Mouse (Mus musculus): ENCODE measurements at regions not wholly inside any gene's neighbourhood (a gene's known extent, or its start where the extent isn't known, plus 50 kb on each side); places are given as distances from the start of the nearest gene placed in this dataset.
"Not testable (repeated sequence)": the region's sequence is repeated elsewhere in the genome, so short reads cannot be mapped to it uniquely, and the experiment has no call there.

DNA sequence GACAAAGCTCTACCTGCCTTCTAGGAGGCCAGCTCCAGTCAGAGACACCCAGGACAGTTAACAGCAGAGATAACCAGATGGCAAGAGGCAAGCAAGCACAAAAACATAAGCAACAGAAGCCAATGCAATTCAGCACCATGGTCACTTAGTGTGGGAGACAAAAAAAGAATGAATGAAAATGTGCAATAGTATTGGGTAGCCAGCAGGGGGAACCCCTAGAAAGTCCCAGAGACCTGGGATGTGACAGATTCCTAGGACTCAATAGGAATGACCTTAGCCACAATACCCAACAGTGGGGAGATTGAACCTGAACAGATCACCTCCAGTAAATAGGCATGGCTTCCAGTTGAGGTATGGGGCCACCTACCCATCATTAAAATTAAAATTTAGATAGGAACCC is 409.0 kb upstream of the St6gal2 start:
- CTCF ChIA-PET: interaction anchor here in 1 of 4 experiments (1.0 kb wide), 1 partner anchor 208 kb away, joined by 3 read pairs; no protein-coding TSS in a partner anchor
- POLR2A ChIA-PET: no interaction called here

GRCm38 (mm10) chr17:55040216-55040615 is 405.0 kb upstream of the St6gal2 start:
- POLR2A ChIA-PET, CTCF ChIA-PET: not testable (repeated sequence)

GRCm38 (mm10) chr17:55068420-55068819 is 376.8 kb upstream of the St6gal2 start:
- CTCF ChIA-PET: interaction anchor here in 1 of 4 experiments (0.5 kb wide), 1 partner anchor 1602 kb away, joined by 4 read pairs; no protein-coding TSS in a partner anchor
- POLR2A ChIA-PET: no interaction called here

GRCm38 (mm10) chr17:55083357-55084099 is 361.7 kb upstream of the St6gal2 start:
- CTCF ChIA-PET: no interaction called here
- POLR2A ChIA-PET: no interaction called here

DNA sequence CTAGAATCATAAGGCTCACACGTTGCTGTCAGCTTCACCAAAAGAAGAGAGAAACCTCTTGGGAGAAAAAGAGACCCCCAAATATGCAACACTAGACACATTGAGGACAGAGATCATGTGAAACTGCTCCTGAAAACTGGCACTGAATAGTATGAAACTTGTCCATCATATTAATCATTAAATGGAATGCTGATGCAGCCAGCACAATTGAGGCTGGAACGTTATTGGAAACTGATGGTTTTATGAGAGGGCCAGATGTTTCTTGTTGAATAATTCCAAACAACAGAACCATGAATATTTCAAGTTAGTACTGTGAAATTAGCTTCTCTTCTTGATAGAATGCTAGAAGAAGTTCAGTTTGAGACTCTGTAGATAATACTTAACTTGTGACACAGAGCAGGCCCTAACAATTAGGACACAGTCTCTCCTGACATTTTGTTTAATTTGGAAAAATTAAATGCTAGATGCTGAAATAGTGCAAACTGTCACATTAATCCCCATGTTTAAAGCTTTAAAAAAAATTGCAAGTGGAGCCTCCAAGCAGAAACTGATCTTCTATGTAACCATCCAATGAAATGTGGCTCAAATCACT is 354.4 kb upstream of the St6gal2 start:
- CTCF ChIA-PET: interaction anchor here in 1 of 4 experiments (0.6 kb wide), 1 partner anchor 82 kb away, joined by 3 read pairs; no protein-coding TSS in a partner anchor
- POLR2A ChIA-PET: no interaction called here

DNA sequence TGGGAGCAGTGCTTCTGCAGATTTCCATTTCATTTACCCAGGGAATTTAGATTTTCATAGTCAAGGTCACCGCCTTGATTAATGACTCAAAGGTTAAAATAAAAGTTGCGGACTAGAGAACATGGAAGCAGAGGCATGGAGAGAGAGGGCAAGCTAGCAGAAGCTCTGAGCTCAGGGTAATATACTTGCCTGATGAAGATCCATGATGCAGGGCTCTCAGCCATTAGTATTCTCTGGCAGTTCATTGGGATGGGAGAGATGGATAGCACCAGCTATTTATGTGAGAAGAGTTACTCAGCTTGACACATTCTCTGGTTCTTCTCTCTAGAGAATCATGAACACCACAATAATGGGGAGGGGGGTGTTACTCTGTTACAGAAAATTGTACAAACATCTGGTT is 341.7 kb upstream of the St6gal2 start:
- POLR2A ChIA-PET: no interaction called here
- CTCF ChIA-PET: no interaction called here

DNA sequence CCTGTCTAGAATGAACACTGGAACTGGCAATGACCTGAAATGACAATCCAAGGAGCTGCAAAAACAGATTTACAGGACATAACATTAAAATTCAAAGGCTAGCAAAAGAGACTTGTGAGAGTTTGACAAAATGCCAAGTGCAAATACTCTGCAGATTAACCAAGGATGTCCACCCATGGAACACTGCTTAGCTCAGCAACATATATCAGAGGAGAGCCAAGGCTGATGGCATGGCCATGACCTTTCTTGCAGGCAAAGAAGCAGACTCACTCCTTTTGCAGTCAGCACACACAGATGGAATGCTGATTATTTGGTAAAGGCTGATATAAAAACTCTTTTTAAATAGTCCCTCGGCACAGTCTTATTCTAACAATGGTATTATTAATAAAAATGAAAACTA is 320.3 kb upstream of the St6gal2 start:
- CTCF ChIA-PET: no interaction called here
- POLR2A ChIA-PET: no interaction called here

- POLR2A ChIA-PET, CTCF ChIA-PET: not testable (repeated sequence)
Measured at GRCm38 (mm10) chr17:55130100-55130499, 315.1 kb upstream of the St6gal2 start.
